Mouse (Mus musculus): ENCODE results near the gene Ecm1.

DNA sequence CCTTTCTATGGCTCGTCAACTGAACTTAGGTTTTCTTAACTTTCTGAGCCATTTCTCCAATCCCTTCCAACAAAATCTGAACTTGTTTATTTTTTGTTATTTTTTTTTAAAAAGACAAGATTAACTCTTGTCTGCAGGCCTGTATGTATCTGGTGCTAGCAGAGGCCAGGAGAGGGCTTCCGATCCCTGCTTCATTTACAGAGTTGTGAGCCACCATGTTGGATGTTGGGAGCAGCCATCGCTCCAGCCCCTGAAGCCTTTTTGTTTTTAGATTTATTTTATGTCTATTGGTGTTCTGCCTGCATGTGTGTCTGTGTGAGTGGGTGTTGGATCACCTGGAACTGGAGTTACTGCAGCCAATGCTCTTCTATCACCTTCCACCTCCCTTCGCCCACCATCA, 7.6 kb downstream of the Ecm1 start:
- TF ChIP-seq POLR2A (IDR thresholded peaks at IDR 0.05; ENCODE audit: borderline replicate concordance, extremely low read depth, low read depth, low read length): no peak
- 0 out of 2 replicates have a peak, but pooled peaks have one; percentile 6 for TF ChIP-seq CTCF (IDR thresholded peaks at IDR 0.05; ENCODE audit: insufficient read depth, low read length)

Data from lung, adult 2 months (tissue).